Mouse (Mus musculus) brain, embryonic 14.5 days (tissue): ENCODE measurements around the gene Hsf2bp. TPM values are rescaled to one million over a fixed set of nuclear protein-coding genes. Genes with fewer than 3 reads are reported as not detected.

Source experiments
- DNase-seq: peaks from one replicate; pipeline ENCODE4 v3.0.0-alpha.2; 2011; ENCODE audit warnings: low read depth
- CTCF ChIP-seq: fragments of 200-500 bp; IDR thresholded peaks from 2 replicates; pipeline ENCODE4 v1.5.1; 2012; ENCODE audit warnings: inconsistent platforms, mild to moderate bottlenecking, moderate library complexity, borderline replicate concordance; ENCODE audit not compliant: insufficient read depth, insufficient read length; ENCODE audit errors: extremely low read depth
- POLR2A ChIP-seq: fragments of 200-500 bp; IDR thresholded peaks from 2 replicates; pipeline ENCODE4 v1.6.1; 2012; ENCODE audit warnings: mild to moderate bottlenecking, inconsistent platforms, borderline replicate concordance; ENCODE audit not compliant: poor library complexity, insufficient read depth, insufficient read length, severe bottlenecking; ENCODE audit errors: extremely low read depth
- polyA plus RNA-seq: library from polyadenylated mRNA; depleted of rRNA; stranded (reverse); fragments of >200 nt; gene quantifications from 2 replicates; pipeline ENCODE4 v1.2.3, GENCODE M21; 2012; rRNA removed

Gene Hsf2bp
- polyA plus RNA-seq = 0.49 and 0.55 TPM in 2 replicates

GRCm38 (mm10) chr17:32035609-32036508 is at the start of gene Hsf2bp, which contains the start of gene Rrp1b:
Hsf2bp (minus strand) TSS chr17:32036349.
Rrp1b (plus strand) TSS chr17:32036100.
- DNase-seq = peak; percentile 94
- peak; percentile 96 for TF ChIP-seq POLR2A
- no peak for TF ChIP-seq CTCF

DNA sequence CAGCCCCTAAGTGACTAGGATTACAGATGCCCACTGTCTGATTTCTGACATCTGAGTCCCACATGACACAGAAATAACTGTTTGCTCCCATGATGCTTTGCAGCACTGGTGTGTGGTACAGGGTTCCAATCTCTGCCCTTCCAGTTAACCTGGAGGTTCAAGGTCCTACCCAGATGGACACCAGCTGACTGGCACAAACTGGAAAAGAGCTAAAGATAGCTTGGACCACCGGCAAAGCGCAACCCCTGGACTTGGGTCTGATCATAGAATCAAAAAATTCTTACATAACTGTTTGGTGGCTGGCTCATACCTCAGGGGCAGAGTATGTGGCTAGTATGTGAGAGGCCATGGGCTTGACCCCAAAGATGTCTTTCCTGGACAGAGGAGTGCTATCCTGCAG is 47.2 kb upstream of the Hsf2bp start:
- TF ChIP-seq POLR2A (no peak), CTCF (no peak)
- no peak for DNase-seq

GRCm38 (mm10) chr17:32075164-32075563 is 39.0 kb upstream of the Hsf2bp start:
- TF ChIP-seq CTCF (peak; percentile 74), POLR2A (no peak)
- peak; percentile 59 for DNase-seq

DNA sequence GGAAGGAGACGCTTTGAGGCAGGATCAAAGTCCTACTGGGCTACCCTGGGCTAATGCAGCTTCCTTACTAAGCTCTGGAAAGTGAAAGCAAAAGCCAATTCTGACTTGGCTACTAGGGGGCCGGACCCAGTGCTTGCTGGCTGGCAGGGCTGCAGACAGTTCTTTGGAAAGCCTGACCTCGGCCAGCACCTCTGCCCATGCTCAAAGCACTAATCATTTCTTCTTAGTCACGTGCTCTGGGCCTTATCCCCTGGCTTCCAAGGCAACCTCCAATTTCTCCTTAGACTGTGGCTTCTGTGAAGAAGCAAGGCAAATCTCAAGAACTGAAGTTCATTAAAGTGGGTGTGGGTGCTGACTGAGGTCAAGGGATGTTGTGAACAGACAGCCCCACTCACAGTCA is 38.5 kb upstream of the Hsf2bp start:
- no peak for TF ChIP-seq CTCF
- no peak for TF ChIP-seq POLR2A
- no peak for DNase-seq

GRCm38 (mm10) chr17:32073359-32073758 is 37.2 kb upstream of the Hsf2bp start:
- peak; percentile 73 for DNase-seq
- TF ChIP-seq POLR2A (no peak), CTCF (peak; percentile 97)

DNA sequence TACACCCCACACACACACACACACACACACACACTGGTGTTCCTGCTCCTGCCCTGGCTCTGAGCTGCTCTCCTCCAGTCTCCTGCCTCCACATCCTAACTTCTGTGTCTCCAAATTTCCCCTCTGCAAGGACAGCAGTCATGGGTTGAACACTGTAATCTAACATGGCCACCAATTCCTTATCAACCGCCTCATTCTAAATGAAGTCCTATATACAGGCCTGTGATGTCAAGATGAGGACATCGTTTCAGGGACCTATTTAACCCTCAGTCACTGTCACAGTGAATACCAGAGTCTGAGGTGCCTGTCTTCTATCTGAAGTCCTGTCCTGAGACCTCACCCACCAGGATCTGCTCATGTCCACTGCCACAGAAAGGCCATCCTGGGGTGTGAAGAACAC is 32.7 kb upstream of the Hsf2bp start:
- TF ChIP-seq POLR2A (no peak), CTCF (no peak)

DNA sequence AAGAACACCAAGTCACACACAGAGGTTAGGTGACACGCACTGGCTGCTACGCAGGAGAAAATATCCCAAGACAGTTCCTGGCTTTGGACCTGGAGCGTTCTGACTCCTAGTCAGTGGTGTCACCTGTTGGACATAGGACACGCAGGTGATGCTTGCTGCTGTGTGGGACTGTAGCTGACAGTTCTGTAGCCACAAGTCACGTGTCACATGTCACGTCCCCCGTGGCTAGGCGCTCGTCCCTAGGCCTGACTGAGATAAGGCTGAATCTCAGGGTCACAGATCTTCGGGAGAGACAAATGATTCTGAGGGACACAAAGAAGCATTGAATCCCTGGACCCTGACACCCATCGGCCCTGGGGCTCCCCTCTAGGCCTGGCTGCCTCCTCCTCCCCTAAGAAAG is 32.2 kb upstream of the Hsf2bp start:
- TF ChIP-seq POLR2A = no peak
- no peak for TF ChIP-seq CTCF
- DNase-seq = no peak

More for the DNA sequence above, 32.7 kb upstream of the Hsf2bp start:
- no peak for DNase-seq

- peak; percentile 4; the same call in 1 of the 2 replicates for TF ChIP-seq CTCF
- no peak for TF ChIP-seq POLR2A
- no peak for DNase-seq
These were observed 31.4 kb upstream of the Hsf2bp start for GRCm38 (mm10) chr17:32067541-32067940.

- peak; percentile 22 for DNase-seq
These were observed 28.6 kb upstream of the Hsf2bp start for GRCm38 (mm10) chr17:32064762-32065161.

GRCm38 (mm10) chr17:32063654-32064053 is 27.5 kb upstream of the Hsf2bp start:
- no peak for DNase-seq
- TF ChIP-seq CTCF (no peak), POLR2A (no peak)

- TF ChIP-seq CTCF (no peak), POLR2A (no peak)
- DNase-seq = no peak
These were observed 25.1 kb upstream of the Hsf2bp start for GRCm38 (mm10) chr17:32061219-32061618.

DNA sequence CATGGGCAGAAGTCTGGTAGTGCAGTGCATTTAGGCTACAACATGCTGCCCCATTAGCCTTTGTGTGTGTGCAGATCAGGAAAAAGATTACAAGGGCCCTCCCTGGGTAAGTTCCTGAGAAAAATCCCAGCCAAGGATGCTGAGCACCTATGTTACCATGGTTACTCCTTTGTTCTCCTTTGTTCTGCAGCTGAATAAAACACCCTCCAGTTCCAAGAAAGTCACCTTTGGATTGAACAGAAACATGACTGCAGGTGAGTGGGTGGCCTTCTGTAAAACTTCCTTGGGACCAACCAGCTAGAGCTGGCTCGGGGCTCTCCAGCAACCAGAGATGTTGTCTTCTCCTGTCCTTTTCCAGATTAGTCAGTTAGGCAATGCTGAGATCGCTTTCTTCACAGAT is 22.9 kb upstream of the Hsf2bp start:
- TF ChIP-seq POLR2A (no peak), CTCF (no peak)

GRCm38 (mm10) chr17:32057843-32058242 is 21.7 kb upstream of the Hsf2bp start:
- TF ChIP-seq POLR2A (no peak), CTCF (no peak)

More for the DNA sequence above, 22.9 kb upstream of the Hsf2bp start:
- DNase-seq = no peak

DNA sequence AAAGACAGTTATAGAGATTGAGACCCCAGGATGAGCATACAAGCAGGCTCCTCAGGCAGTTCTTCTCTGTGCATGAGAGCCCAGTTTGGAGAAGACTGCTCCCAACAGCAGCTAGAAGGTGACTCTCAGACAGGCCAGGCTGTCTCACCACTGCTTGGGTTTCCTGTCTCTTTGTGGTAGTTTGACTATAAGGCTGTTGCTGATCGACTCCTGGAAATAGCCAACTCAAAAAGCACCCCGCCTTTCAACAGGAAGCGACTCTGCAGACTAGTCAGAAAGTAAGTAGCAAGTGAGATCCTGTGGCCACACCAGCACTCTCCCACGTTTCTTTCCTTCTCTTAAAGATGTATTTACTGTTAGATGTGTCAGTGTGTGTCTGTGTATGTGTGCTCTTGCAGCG is 17.5 kb upstream of the Hsf2bp start:
- no peak for DNase-seq

More at GRCm38 (mm10) chr17:32057843-32058242, 21.7 kb upstream of the Hsf2bp start:
- DNase-seq = no peak

More for the DNA sequence above, 17.5 kb upstream of the Hsf2bp start:
- TF ChIP-seq POLR2A (no peak), CTCF (no peak)
